Mouse (Mus musculus): ENCODE results near the gene Perp. TPM values are rescaled to one million over a fixed set of nuclear protein-coding genes. Genes with fewer than 3 reads are reported as not detected.

Perp gene
- polyA plus RNA-seq, 1 experiment from 2014 or later, result 1,093 TPM

DNA sequence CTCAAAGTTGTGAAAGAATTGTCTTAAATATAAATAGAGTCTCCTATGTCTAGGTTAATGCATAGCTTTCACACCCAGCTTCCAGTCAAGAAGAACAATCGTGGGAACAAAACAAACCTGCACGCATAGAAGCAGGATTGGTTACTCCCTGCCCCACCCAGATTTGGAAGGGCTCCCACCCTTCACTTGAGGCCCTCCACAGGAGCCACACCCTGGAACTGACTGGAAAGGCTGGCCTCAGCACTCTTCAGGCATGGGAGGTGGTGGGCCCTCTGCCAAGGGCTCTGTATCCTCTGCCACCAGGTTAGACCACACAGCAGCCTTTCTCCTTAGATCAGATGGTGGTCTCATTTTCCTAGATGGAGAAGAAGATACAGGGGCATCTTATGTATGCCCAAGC is 26.2 kb downstream of the Perp start:
- ATAC-seq (ENCODE audit: low FRiP score, low TSS enrichment) (peak; percentile 57; the same call in 1 of the 2 replicates), DNase-seq (ENCODE audit: low spot score) (peak; percentile 54)
- no peak overlapping the region for H3K9ac ChIP-seq (ENCODE audit: low read length)
- H3K9me3 ChIP-seq (ENCODE audit: control insufficient read depth, low read length), result no peaks in the 10 kb centered on the region
- H3K4me1 ChIP-seq (replicated peaks; ENCODE audit: control insufficient read depth, insufficient read depth), result 0 out of 2 replicates have a peak, but pooled peaks cover 4% of the 10 kb centered on the region
- no peak overlapping the region for H3K4me2 ChIP-seq (replicated peaks; ENCODE audit: low read depth)
- no peak overlapping the region for H3K27ac ChIP-seq (replicated peaks)
- TF ChIP-seq EP300 (optimal IDR thresholded peaks at IDR 0.05) (no peak), CTCF (IDR thresholded peaks at IDR 0.05; ENCODE audit: low read depth) (no peak)
- whole genome bisulfite sequencing, result 50% methylated on average over 2 of the region's 2 CpGs
- H3K27me3 ChIP-seq (ENCODE audit: control insufficient read depth, insufficient read depth, low read length), result no peaks in the 10 kb centered on the region
- no peaks in the 10 kb centered on the region for H3K36me3 ChIP-seq (ENCODE audit: control insufficient read depth, insufficient read depth, low read length)
- H3K4me3 ChIP-seq (ENCODE audit: low read depth, low read length), result no peak overlapping the region

DNA sequence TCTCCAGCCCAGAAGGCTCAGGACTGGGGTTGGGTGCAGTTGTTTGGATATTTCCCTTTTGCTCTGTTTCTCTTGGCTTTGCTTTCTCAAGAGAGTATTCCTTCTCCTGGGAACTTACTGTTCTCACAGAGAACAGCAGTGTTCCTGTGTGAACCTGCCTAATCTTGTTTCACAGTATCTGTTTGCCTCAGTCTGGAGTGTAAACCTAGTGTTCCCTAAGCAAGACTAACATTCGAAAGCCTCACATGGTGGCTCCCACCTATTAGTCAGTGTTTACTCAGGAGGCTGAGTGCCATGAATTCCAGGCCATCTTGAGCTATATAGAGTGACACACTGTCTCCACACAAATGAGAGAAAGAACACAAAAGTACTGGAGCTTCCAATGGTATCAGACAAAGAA is 31.4 kb downstream of the Perp start:
- H3K4me3 ChIP-seq (ENCODE audit: low read depth, low read length), result no peak overlapping the region
- ATAC-seq (ENCODE audit: low FRiP score, low TSS enrichment) (peak; percentile 96), DNase-seq (ENCODE audit: low spot score) (peak; percentile 53)
- H3K36me3 ChIP-seq (ENCODE audit: control insufficient read depth, insufficient read depth, low read length), result no peaks in the 10 kb centered on the region
- TF ChIP-seq CTCF (IDR thresholded peaks at IDR 0.05; ENCODE audit: low read depth) (no peak), EP300 (optimal IDR thresholded peaks at IDR 0.05) (peak; percentile 83)
- H3K9ac ChIP-seq (ENCODE audit: low read length), result no peak overlapping the region
- H3K27me3 ChIP-seq (ENCODE audit: control insufficient read depth, insufficient read depth, low read length), result no peaks in the 10 kb centered on the region
- H3K4me1 ChIP-seq (replicated peaks; ENCODE audit: control insufficient read depth, insufficient read depth), result 0 out of 2 replicates have a peak, but pooled peaks cover 4% of the 10 kb centered on the region
- 10% methylated on average over 1 of the region's 1 CpGs for WGBS
- H3K27ac ChIP-seq (replicated peaks), result peak overlapping the region; percentile 89
- H3K4me2 ChIP-seq (replicated peaks; ENCODE audit: low read depth), result peak overlapping the region; percentile 8; the same call in 1 of the 2 replicates
- H3K9me3 ChIP-seq (ENCODE audit: control insufficient read depth, low read length), result no peaks in the 10 kb centered on the region

- WGBS, result 74% methylated on average over 6 of the region's 6 CpGs
- DNase-seq (ENCODE audit: low spot score) (no peak), ATAC-seq (ENCODE audit: low FRiP score, low TSS enrichment) (peak; percentile 53; the same call in 1 of the 2 replicates)
- H3K4me1 ChIP-seq (replicated peaks; ENCODE audit: control insufficient read depth, insufficient read depth), result 0 out of 2 replicates have a peak, but pooled peaks cover 4% of the 10 kb centered on the region
- H3K36me3 ChIP-seq (ENCODE audit: control insufficient read depth, insufficient read depth, low read length), result no peaks in the 10 kb centered on the region
- no peaks in the 10 kb centered on the region for H3K27me3 ChIP-seq (ENCODE audit: control insufficient read depth, insufficient read depth, low read length)
- TF ChIP-seq EP300 (optimal IDR thresholded peaks at IDR 0.05) (peak; percentile 81), CTCF (IDR thresholded peaks at IDR 0.05; ENCODE audit: low read depth) (no peak)
- H3K9me3 ChIP-seq (ENCODE audit: control insufficient read depth, low read length), result no peaks in the 10 kb centered on the region
- no peak overlapping the region for H3K9ac ChIP-seq (ENCODE audit: low read length)
- H3K27ac ChIP-seq (replicated peaks), result peak overlapping the region; percentile 67
- H3K4me2 ChIP-seq (replicated peaks; ENCODE audit: low read depth), result no peak overlapping the region
- no peak overlapping the region for H3K4me3 ChIP-seq (ENCODE audit: low read depth, low read length)
Measured at GRCm38 (mm10) chr10:18878111-18878510, 33.3 kb downstream of the Perp start.

DNA sequence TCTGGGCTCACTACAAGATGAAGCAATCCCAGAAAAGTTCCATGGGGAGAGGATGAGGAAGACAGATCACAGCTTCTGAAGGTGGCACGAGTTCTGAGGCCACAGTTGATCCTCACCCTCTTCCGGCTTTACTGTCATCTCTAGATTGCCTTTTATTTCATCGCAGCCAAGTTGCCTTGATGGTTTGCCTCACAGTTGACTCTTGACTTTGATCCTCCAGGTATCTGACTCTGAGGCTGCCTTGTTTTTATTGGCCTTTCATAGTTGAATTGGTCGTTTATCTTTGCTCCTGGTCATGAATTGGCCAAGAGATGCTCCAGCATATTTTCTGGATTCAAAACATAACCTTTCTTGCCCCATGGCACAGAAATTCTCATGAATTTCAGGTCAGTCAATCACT is 34.3 kb downstream of the Perp start:
- WGBS, result 78% methylated on average over 4 of the region's 4 CpGs
- H3K9ac ChIP-seq (ENCODE audit: low read length), result no peak overlapping the region
- ATAC-seq (ENCODE audit: low FRiP score, low TSS enrichment) (no peak), DNase-seq (ENCODE audit: low spot score) (no peak)
- no peak overlapping the region for H3K4me2 ChIP-seq (replicated peaks; ENCODE audit: low read depth)
- H3K27ac ChIP-seq (replicated peaks), result peak overlapping the region; percentile 67; the same call in 1 of the 2 replicates
- H3K4me1 ChIP-seq (replicated peaks; ENCODE audit: control insufficient read depth, insufficient read depth), result 0 out of 2 replicates have a peak, but pooled peaks cover 4% of the 10 kb centered on the region
- H3K9me3 ChIP-seq (ENCODE audit: control insufficient read depth, low read length), result no peaks in the 10 kb centered on the region
- TF ChIP-seq CTCF (IDR thresholded peaks at IDR 0.05; ENCODE audit: low read depth) (no peak), EP300 (optimal IDR thresholded peaks at IDR 0.05) (no peak)
- no peaks in the 10 kb centered on the region for H3K36me3 ChIP-seq (ENCODE audit: control insufficient read depth, insufficient read depth, low read length)
- no peaks in the 10 kb centered on the region for H3K27me3 ChIP-seq (ENCODE audit: control insufficient read depth, insufficient read depth, low read length)
- no peak overlapping the region for H3K4me3 ChIP-seq (ENCODE audit: low read depth, low read length)

DNA sequence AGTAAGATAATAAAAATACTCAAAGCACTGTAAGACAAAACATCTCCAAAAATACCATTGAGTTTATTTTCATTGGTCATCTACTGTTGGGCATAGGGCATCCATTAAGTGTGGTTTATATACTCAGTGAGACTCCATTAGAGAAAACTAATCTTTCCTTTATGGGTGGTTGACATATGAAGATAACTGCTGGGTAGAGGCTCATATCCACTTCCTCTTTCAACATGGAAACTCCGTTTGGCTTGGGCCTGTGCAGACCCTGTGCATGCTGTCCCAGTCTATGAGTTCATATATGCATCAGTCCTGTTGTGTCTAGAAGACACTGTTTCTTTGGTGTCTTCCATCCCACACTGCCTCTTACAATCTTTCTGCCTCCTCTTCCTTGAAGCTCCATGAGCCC is 34.9 kb downstream of the Perp start:
- H3K27ac ChIP-seq (replicated peaks), result no peak overlapping the region
- 0 out of 2 replicates have a peak, but pooled peaks cover 4% of the 10 kb centered on the region for H3K4me1 ChIP-seq (replicated peaks; ENCODE audit: control insufficient read depth, insufficient read depth)
- H3K9me3 ChIP-seq (ENCODE audit: control insufficient read depth, low read length), result no peaks in the 10 kb centered on the region
- TF ChIP-seq CTCF (IDR thresholded peaks at IDR 0.05; ENCODE audit: low read depth) (no peak), EP300 (optimal IDR thresholded peaks at IDR 0.05) (no peak)
- ATAC-seq (ENCODE audit: low FRiP score, low TSS enrichment), result no peak
- no peak for DNase-seq (ENCODE audit: low spot score)
- no peaks in the 10 kb centered on the region for H3K36me3 ChIP-seq (ENCODE audit: control insufficient read depth, insufficient read depth, low read length)
- H3K4me3 ChIP-seq (ENCODE audit: low read depth, low read length), result no peak overlapping the region
- no peak overlapping the region for H3K9ac ChIP-seq (ENCODE audit: low read length)
- no peak overlapping the region for H3K4me2 ChIP-seq (replicated peaks; ENCODE audit: low read depth)
- H3K27me3 ChIP-seq (ENCODE audit: control insufficient read depth, insufficient read depth, low read length), result no peaks in the 10 kb centered on the region
- WGBS, result 75% methylated on average over 1 of the region's 1 CpGs

GRCm38 (mm10) chr10:18882190-18882589 is 37.4 kb downstream of the Perp start:
- no peaks in the 10 kb centered on the region for H3K27me3 ChIP-seq (ENCODE audit: control insufficient read depth, insufficient read depth, low read length)
- DNase-seq (ENCODE audit: low spot score), result no peak
- TF ChIP-seq EP300 (optimal IDR thresholded peaks at IDR 0.05) (no peak), CTCF (IDR thresholded peaks at IDR 0.05; ENCODE audit: low read depth) (no peak)

More at GRCm38 (mm10) chr10:18882190-18882589, 37.4 kb downstream of the Perp start:
- H3K9me3 ChIP-seq (ENCODE audit: control insufficient read depth, low read length), result no peaks in the 10 kb centered on the region
- no peak overlapping the region for H3K9ac ChIP-seq (ENCODE audit: low read length)
- H3K4me1 ChIP-seq (replicated peaks; ENCODE audit: control insufficient read depth, insufficient read depth), result 0 out of 2 replicates have a peak, but pooled peaks cover 1% of the 10 kb centered on the region
- WGBS, result 71% methylated on average over 1 of the region's 1 CpGs
- no peak overlapping the region for H3K27ac ChIP-seq (replicated peaks)
- no peaks in the 10 kb centered on the region for H3K36me3 ChIP-seq (ENCODE audit: control insufficient read depth, insufficient read depth, low read length)
- ATAC-seq (ENCODE audit: low FRiP score, low TSS enrichment), result no peak
- H3K4me3 ChIP-seq (ENCODE audit: low read depth, low read length), result no peak overlapping the region
- H3K4me2 ChIP-seq (replicated peaks; ENCODE audit: low read depth), result no peak overlapping the region

Measured in stomach, postnatal 0 days (tissue).